Mouse (Mus musculus): ENCODE measurements around the gene Creb3l2. TPM values are rescaled to one million over a fixed set of nuclear protein-coding genes. Genes with fewer than 3 reads are reported as not detected.

Gene Creb3l2
- total RNA-seq, 2 experiments from 2014 or later: 11.9 to 13.2 TPM

- DNase-seq (ENCODE audit: low spot score): no peak
These were observed 63.9 kb downstream of the Creb3l2 start for GRCm38 (mm10) chr6:37377836-37378580.

DNA sequence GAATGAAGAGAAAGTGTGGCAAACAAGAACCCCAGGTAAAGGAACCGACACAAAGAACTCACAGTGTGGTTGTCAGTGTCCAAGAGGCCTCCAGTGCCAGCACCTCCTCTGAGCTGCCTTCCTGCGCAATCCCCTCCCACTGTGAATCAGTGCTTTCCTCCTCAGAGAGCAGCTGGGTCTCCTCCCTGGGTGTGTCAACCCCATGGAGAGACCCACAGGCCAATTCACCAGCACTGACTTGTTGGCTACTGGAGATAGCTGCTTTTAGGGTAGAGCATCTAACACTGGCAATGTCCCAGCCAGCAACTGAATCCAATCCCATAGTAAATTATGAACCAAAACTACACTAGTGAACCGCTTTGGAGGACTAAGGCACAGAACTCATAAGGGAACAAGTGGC, 64.6 kb downstream of the Creb3l2 start:
- peak; percentile 50 for DNase-seq (ENCODE audit: low spot score)

DNA sequence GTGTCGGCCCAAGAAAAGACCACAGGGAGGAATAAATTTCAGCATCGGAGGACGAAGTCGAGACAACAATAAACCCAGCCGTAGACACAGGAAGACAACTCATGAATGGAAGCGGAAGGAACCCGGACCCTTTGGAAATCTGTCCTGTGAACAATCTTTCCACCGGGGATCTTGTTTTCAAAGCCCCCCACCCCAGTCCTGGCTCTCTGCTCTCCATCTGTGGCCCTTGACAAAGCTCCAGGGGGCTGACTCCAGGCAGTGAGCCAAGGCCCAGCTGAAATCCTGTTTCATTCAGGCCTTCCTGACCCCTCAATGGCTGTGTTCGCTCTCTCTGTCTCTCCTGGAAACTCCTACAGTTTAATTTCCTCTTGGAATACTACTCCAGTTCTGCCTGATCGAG, 66.5 kb downstream of the Creb3l2 start:
- peak; percentile 25 for DNase-seq (ENCODE audit: low spot score)

GRCm38 (mm10) chr6:37371341-37371740, 70.6 kb downstream of the Creb3l2 start:
- peak; percentile 20 for DNase-seq (ENCODE audit: low spot score)

DNA sequence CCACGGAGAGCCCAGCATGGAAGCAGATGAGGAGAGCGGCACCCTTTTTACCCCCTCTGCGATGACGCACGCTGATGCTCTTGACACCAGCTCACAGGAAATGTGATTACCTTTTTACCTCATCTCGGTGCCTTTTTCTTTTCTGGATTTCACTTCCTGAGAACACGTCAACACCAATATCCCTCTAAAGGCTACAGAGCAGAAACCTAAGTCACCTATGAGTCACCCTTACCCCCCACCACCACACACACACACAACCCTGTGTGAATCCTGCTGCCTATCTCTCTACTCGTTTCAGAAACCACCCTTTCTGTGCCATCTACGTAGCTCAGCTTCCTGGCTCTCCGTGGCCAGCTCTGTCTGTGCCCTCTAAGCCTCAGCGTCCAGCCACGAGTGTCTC, 71.4 kb downstream of the Creb3l2 start:
- no peak for DNase-seq (ENCODE audit: low spot score)

DNA sequence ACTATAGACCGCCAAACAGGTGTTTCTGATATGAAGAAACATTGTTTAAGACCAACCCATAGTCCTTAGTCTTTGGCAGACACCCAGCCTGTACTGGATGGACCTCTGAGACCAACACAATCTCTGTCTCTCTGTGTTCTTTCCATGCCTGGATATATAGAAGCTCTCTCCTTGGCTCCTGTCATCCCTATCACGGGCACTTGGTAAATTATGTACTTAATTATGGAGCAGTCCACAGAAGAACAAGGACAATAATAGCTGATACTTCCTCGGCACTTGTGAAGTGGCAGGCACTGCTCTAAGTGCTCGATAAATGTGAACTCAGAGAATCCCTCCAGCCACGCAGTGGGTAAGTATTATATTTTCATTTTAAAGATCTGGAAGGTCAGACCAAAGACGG, 72.2 kb downstream of the Creb3l2 start:
- no peak for DNase-seq (ENCODE audit: low spot score)

DNA sequence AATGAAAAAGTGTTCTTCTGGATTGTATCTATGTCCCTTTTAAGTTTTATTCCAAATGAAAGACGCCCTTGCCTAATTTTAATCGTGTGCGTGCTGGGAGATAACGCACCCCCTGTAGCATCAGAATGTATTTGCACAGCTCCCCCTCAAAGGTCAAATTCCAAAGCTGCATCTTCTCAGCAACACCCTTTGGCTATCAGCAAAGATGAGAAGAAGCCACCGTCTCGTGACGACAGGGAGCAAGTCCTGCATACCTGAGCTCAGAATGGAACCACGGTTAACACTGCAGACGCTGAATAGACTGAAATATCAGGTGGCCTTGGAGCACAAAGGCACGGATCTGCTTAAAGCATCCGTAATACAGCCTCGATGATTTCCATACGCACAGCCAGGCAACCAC, 73.7 kb downstream of the Creb3l2 start:
- no peak for DNase-seq (ENCODE audit: low spot score)

- DNase-seq (ENCODE audit: low spot score): no peak
These were observed 75.0 kb downstream of the Creb3l2 start for GRCm38 (mm10) chr6:37366991-37367390.

GRCm38 (mm10) chr6:37365179-37365578, 76.8 kb downstream of the Creb3l2 start:
- no peak for DNase-seq (ENCODE audit: low spot score)

GRCm38 (mm10) chr6:37364361-37364760, 77.6 kb downstream of the Creb3l2 start:
- DNase-seq (ENCODE audit: low spot score): no peak

DNA sequence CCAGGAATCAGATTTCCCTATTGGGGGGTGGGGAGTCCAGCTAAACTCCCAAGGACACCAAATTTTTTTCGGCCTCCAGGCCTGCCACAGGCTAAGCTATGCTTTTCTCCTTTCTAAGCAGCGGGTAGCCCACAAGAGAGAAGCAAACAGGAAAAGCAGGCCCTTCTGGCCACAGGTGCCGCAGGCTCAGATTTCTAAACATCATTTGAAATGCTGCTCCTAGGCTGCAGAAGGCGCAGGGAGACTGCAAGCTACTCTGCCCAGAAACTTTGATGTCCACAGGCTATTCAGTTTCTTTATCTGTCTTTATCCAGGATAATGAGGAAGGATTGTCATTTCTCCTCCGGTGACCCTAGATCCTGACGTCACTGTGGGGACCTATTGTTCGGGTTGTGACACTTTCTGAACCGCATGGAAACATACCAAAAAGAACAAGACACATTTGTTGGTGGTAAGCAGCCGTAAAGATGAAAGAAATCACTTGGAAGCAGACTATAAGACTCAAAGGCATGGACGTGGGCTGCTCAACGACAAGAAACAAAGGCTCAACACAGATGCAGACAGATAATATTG, 81.0 kb downstream of the Creb3l2 start:
- DNase-seq (ENCODE audit: low spot score): no peak

DNA sequence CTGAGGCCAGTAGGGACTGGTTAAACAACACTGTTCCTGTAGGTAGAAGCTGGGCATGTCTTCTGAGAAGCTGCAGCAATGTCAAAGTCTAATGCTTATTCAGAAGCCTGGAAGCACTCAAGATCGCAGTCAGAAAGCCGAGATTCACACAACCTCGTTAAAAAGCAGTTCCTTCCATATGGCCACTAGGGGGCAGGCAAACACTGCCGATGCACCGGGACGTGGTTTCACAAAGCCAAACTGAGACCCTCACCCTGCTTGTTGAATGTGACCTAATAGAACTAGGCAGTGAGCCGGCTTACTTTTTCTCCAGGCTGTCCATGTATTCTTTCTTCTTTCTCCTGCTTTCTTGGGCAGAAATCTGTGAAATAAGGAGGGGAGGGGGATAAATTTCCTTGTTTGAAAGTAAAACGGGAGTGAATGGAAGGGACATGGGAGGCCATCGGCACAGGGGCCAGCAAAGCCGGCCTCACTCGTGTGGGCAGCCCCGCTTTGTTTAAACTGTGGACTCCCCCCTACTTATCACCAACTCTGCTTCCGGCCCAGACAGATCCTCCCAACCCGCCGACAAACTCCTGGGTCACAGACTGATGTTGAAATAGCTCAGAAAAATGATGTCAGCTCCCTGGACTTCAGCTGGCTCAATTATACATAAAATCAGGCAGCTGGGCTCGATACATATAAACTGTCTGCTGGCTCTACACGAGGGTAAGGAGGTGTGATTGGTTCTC, 87.3 kb downstream of the Creb3l2 start:
- DNase-seq (ENCODE audit: low spot score): peak; percentile 58

DNA sequence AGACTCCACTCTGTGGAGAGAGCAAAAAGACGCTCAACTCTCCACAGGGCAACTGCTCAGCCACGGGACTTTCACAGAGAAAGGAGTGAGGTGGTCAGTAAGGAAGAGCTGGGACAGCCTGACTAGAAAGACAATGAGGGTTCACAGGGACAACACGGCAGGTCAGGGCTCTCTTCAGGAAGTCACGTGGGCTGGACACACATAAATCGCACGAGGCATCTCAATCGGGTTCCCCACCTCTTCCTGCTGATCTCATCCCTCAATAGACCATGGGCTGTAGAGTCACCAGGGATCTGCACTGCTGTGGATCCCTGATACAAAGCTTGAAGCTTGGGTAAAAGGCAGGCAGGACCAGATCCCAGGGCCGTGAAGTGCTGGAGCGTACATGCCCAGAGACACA, 88.3 kb downstream of the Creb3l2 start:
- no peak for DNase-seq (ENCODE audit: low spot score)

DNA sequence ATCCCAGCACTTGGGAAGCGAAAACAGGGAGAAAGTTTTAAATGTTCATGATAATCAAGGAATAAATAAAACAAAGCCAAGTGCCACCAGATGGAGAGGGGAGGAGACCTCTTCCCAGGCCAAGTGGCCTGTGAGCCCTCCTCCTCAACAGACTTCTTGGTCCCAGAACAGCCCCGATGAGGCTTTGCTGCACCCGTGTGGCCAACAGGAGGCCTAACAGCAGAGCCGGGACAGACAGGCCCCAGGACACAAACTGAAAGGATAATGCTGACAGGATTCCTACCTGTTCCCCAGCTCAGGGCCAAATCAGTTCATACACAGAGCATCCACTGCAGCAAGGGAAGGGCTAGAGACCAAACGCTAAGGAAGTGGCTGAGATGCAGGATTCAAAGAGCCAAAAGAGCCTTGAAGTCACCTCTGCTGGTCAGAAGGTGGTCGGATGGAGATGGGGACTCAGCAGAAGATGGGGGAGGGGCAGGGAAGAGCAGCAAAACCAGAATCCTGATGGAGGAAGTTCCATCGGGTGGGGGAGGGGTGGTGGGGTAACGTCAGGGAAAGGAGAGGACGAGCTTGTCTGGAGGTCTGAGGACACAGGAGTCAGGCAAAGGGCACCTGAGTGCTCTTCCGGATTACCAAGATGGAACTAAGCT, 90.1 kb downstream of the Creb3l2 start:
- peak; percentile 60 for DNase-seq (ENCODE audit: low spot score)

GRCm38 (mm10) chr6:37350315-37350714, 91.6 kb downstream of the Creb3l2 start:
- peak; percentile 54 for DNase-seq (ENCODE audit: low spot score)

- peak; percentile 23 for DNase-seq (ENCODE audit: low spot score)
These were observed 94.3 kb downstream of the Creb3l2 start for GRCm38 (mm10) chr6:37347606-37348005.

DNA sequence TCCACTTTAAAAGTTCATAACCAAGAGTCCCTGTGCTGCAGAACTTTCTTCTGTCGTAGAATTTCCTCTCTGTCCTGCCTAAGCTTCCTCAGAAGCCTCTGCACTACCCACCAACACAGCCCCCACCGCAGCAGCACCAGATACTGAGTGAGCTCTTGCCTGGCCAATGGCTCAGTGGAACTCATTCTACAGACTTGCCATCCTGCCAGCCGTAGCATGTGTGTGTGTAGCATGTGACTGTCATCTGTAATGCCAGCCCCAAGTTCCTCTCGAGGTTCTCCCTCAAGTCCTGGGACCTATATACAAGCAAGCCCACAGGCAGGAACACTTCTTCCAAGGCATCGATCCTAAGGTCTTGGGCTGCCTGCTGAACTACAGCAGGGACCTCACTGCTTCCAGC, 103.9 kb downstream of the Creb3l2 start:
- DNase-seq (ENCODE audit: low spot score): no peak

- DNase-seq (ENCODE audit: low spot score): no peak
These were observed 105.1 kb downstream of the Creb3l2 start for GRCm38 (mm10) chr6:37336831-37337260.

DNA sequence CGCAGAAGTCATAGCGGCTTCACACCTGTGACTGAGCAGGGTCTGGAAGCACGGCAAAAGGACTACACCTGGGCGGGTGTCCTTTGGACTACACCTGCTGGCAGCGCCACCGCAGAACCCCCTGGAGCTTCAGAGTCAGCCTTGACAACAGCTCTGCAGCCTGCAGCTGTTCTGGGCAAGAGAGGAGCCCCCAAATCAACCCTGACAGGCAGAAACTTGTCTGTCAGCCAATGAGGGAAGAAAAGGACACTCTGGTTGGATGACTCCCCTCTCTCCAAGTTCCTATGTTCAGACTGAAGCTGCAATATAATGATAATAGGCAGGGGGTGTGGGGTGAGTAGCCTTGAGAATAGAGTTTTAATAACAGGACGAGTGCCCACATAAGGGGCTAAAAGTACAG, 105.6 kb downstream of the Creb3l2 start:
- DNase-seq (ENCODE audit: low spot score): no peak

DNA sequence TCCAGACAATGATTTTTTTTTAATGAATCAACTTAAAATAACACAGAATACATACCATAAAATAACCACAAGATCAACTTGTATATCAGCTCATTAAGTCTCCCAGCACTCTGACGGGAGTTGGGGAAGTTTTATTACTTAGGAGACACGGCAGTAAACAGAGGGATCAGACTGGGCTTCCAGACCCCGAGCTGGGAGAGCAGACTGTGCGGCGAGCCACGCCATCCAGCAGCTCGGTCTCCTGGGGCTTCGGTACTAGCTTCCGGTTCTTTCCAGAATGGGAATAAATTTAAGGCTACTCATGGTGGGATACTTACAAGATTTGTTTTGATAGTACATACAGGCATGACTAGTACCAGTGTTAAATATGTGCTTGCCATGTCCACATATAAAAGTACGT, 109.1 kb downstream of the Creb3l2 start:
- no peak for DNase-seq (ENCODE audit: low spot score)

- no peak for DNase-seq (ENCODE audit: low spot score)
These were observed 111.8 kb downstream of the Creb3l2 start for GRCm38 (mm10) chr6:37329901-37330864.

All from gastrocnemius, adult 18-20 months (tissue).